Mouse (Mus musculus) heart, embryonic 12.5 days (tissue): ENCODE measurements around the gene Serinc2. TPM values are rescaled to one million over a fixed set of nuclear protein-coding genes. Genes with fewer than 3 reads are reported as not detected.

ENCODE experiments used
- ATAC-seq: fragments of 200-750 bp; cut with Nextera tagmentation; 2 replicates; pipeline ENCODE4 v1.8.0; 2017; ENCODE audit warnings: moderate TSS enrichment, moderate library complexity; ENCODE audit not compliant: insufficient number of reproducible peaks, low FRiP score
- H3K27ac ChIP-seq: fragments of 300-500 bp; sonication (generic); 2 replicates; pipeline ENCODE4 v1.5.1; 2016; ENCODE audit warnings: mild to moderate bottlenecking, moderate library complexity; ENCODE audit not compliant: poor library complexity, severe bottlenecking
- H3K27me3 ChIP-seq: fragments of 300-500 bp; sonication (generic); replicated peaks from 2 replicates; pipeline ENCODE4 v1.6.1; 2016; ENCODE audit warnings: mild to moderate bottlenecking, moderate library complexity
- H3K36me3 ChIP-seq: fragments of 300-500 bp; sonication (generic); 2 replicates; pipeline ENCODE4 v1.6.1; 2016; ENCODE audit warnings: mild to moderate bottlenecking, moderate library complexity
- H3K4me1 ChIP-seq: fragments of 300-500 bp; sonication (generic); replicated peaks from 2 replicates; pipeline ENCODE4 v1.6.1; 2016; ENCODE audit warnings: mild to moderate bottlenecking
- H3K4me2 ChIP-seq: fragments of 300-500 bp; sonication (generic); 2 replicates; pipeline ENCODE4 v1.6.1; 2016; ENCODE audit warnings: mild to moderate bottlenecking, moderate library complexity
- H3K4me3 ChIP-seq: fragments of 300-500 bp; sonication (generic); 2 replicates; pipeline ENCODE4 v1.5.1; 2016; ENCODE audit warnings: mild to moderate bottlenecking
- H3K9ac ChIP-seq: fragments of 300-500 bp; sonication (generic); 2 replicates; pipeline ENCODE4 v1.6.1; 2016; ENCODE audit warnings: mild to moderate bottlenecking, moderate library complexity
- H3K9me3 ChIP-seq: fragments of 300-500 bp; sonication (generic); replicated peaks from 2 replicates; pipeline ENCODE4 v1.6.1; 2016; ENCODE audit warnings: mild to moderate bottlenecking, moderate library complexity
- WGBS: fragments of 180-500 bp; shearing (Covaris S2); methylation state at CpG from one replicate; pipeline ENCODE4 v1.1.7; 2016; 5-methylcytosine and 5-hydroxymethylcytosine counted together
- polyA plus RNA-seq: library from polyadenylated mRNA; unstranded; fragments of >200 nt; fragmentation: Nextera tagmentation; extraction: Ambion mirVana; gene quantifications from 2 replicates; pipeline ENCODE4 v1.2.1, GENCODE M21; 2016

Gene Serinc2
- polyA plus RNA-seq, 1 experiment from 2014 or later = 13.6 TPM

- Histone ChIP-seq H3K36me3 (peaks cover 45% of the 10 kb centered on the region), H3K9me3 (no peaks in the 10 kb centered on the region), H3K4me1 (peaks cover 73% of the 10 kb centered on the region)
These were observed 34.5 kb upstream of the Serinc2 start for GRCm38 (mm10) chr4:130313552-130313951.

GRCm38 (mm10) chr4:130312526-130312925, 33.5 kb upstream of the Serinc2 start:
- H3K9ac ChIP-seq = no peak overlapping the region
- no peak overlapping the region for H3K27ac ChIP-seq
- no peaks in the 10 kb centered on the region for H3K9me3 ChIP-seq
- H3K4me1 ChIP-seq = peaks cover 67% of the 10 kb centered on the region
- 59% methylated on average over 3 of the region's 3 CpGs for WGBS
- peaks cover 17% of the 10 kb centered on the region for H3K27me3 ChIP-seq
- ATAC-seq = no peak
- H3K4me2 ChIP-seq = no peak overlapping the region
- no peak overlapping the region for H3K4me3 ChIP-seq
- H3K36me3 ChIP-seq = peaks cover 45% of the 10 kb centered on the region

More at GRCm38 (mm10) chr4:130313552-130313951, 34.5 kb upstream of the Serinc2 start:
- Histone ChIP-seq H3K27ac (no peak overlapping the region), H3K4me2 (no peak overlapping the region), H3K9ac (no peak overlapping the region), H3K27me3 (peaks cover 17% of the 10 kb centered on the region), H3K4me3 (no peak overlapping the region)
- WGBS = 80% methylated on average over 4 of the region's 4 CpGs
- no peak for ATAC-seq

GRCm38 (mm10) chr4:130309254-130309653, 30.2 kb upstream of the Serinc2 start:
- ATAC-seq = no peak
- Histone ChIP-seq H3K27ac (peak overlapping the region; percentile 87), H3K9me3 (no peaks in the 10 kb centered on the region), H3K4me3 (peak overlapping the region; percentile 66), H3K9ac (peak overlapping the region; percentile 88), H3K4me2 (peak overlapping the region; percentile 80), H3K27me3 (peaks cover 38% of the 10 kb centered on the region), H3K36me3 (peaks cover 27% of the 10 kb centered on the region), H3K4me1 (peaks cover 50% of the 10 kb centered on the region)
- 22% methylated on average over 8 of the region's 8 CpGs for WGBS

- peak within 1 kb of the TSS; percentile 66 for H3K4me3 ChIP-seq
- H3K9me3 ChIP-seq = no peaks in the 10 kb centered on the region
- WGBS = under 1% methylated on average over 52 of the region's 52 CpGs
- peak within 1 kb of the TSS; percentile 88 for H3K9ac ChIP-seq
- peak; percentile 72 for ATAC-seq
- H3K4me1 ChIP-seq = peaks cover 45% of the 10 kb centered on the region
- peaks cover 40% of the 10 kb centered on the region for H3K27me3 ChIP-seq
- peaks cover 19% of the 10 kb centered on the region for H3K36me3 ChIP-seq
- peak within 1 kb of the TSS; percentile 87 for H3K27ac ChIP-seq
- H3K4me2 ChIP-seq = peak within 1 kb of the TSS; percentile 80
These were observed 29.5 kb upstream of the Serinc2 start, which contains the start of the genes Fabp3 and Gm10570 for GRCm38 (mm10) chr4:130308231-130309081. Fabp3 (plus strand) TSS chr4:130308595. Gm10570 (minus strand) TSS chr4:130308674.

- WGBS = under 1% methylated on average over 23 of the region's 23 CpGs
- H3K4me2 ChIP-seq = peak overlapping the region; percentile 80
- peak overlapping the region; percentile 87 for H3K27ac ChIP-seq
- peak overlapping the region; percentile 66 for H3K4me3 ChIP-seq
- peak; percentile 77 for ATAC-seq
- peak overlapping the region; percentile 54; the same call in 1 of the 2 replicates for H3K9ac ChIP-seq
- H3K9me3 ChIP-seq = no peaks in the 10 kb centered on the region
- peaks cover 45% of the 10 kb centered on the region for H3K4me1 ChIP-seq
- peaks cover 13% of the 10 kb centered on the region for H3K36me3 ChIP-seq
- H3K27me3 ChIP-seq = peaks cover 43% of the 10 kb centered on the region
These were observed 28.8 kb upstream of the Serinc2 start for GRCm38 (mm10) chr4:130307851-130308230.

GRCm38 (mm10) chr4:130306796-130307630, 28.0 kb upstream of the Serinc2 start:
- peaks cover 43% of the 10 kb centered on the region for H3K27me3 ChIP-seq

GRCm38 (mm10) chr4:130304746-130305145, 25.7 kb upstream of the Serinc2 start:
- ATAC-seq = no peak
- H3K27ac ChIP-seq = no peak overlapping the region
- WGBS = 34% methylated on average over 3 of the region's 3 CpGs
- no peak overlapping the region for H3K4me2 ChIP-seq
- H3K9me3 ChIP-seq = no peaks in the 10 kb centered on the region
- peaks cover 32% of the 10 kb centered on the region for H3K27me3 ChIP-seq
- no peak overlapping the region for H3K9ac ChIP-seq
- H3K36me3 ChIP-seq = no peaks in the 10 kb centered on the region
- peaks cover 23% of the 10 kb centered on the region for H3K4me1 ChIP-seq
- H3K4me3 ChIP-seq = no peak overlapping the region

More at GRCm38 (mm10) chr4:130306796-130307630, 28.0 kb upstream of the Serinc2 start:
- Histone ChIP-seq H3K9ac (no peak overlapping the region; the same call in 1 of the 2 replicates), H3K36me3 (peaks cover 5% of the 10 kb centered on the region; the same call in 1 of the 2 replicates), H3K4me2 (peak overlapping the region; percentile 80), H3K4me1 (peaks cover 45% of the 10 kb centered on the region), H3K4me3 (no peak overlapping the region), H3K9me3 (no peaks in the 10 kb centered on the region), H3K27ac (peak overlapping the region; percentile 87)
- WGBS = 80% methylated on average over 10 of the region's 10 CpGs
- no peak for ATAC-seq

GRCm38 (mm10) chr4:130302285-130302870, 23.4 kb upstream of the Serinc2 start:
- H3K27me3 ChIP-seq = peaks cover 25% of the 10 kb centered on the region
- no peaks in the 10 kb centered on the region for H3K9me3 ChIP-seq
- peaks cover 25% of the 10 kb centered on the region for H3K4me1 ChIP-seq
- WGBS = 50% methylated on average over 12 of the region's 12 CpGs
- no peak overlapping the region for H3K4me3 ChIP-seq
- H3K36me3 ChIP-seq = no peaks in the 10 kb centered on the region
- no peak for ATAC-seq
- no peak overlapping the region for H3K4me2 ChIP-seq
- H3K27ac ChIP-seq = no peak overlapping the region
- H3K9ac ChIP-seq = no peak overlapping the region

- Histone ChIP-seq H3K9me3 (no peaks in the 10 kb centered on the region), H3K4me2 (no peak overlapping the region), H3K4me3 (no peak overlapping the region), H3K27ac (no peak overlapping the region; the same call in 1 of the 2 replicates), H3K9ac (no peak overlapping the region), H3K4me1 (peaks cover 20% of the 10 kb centered on the region), H3K36me3 (no peaks in the 10 kb centered on the region), H3K27me3 (peaks cover 9% of the 10 kb centered on the region; the same call in 1 of the 2 replicates)
- ATAC-seq = no peak
- 68% methylated on average over 8 of the region's 8 CpGs for WGBS
These were observed 20.6 kb upstream of the Serinc2 start for GRCm38 (mm10) chr4:130299629-130300018.

GRCm38 (mm10) chr4:130298877-130299628, 20.0 kb upstream of the Serinc2 start:
- Histone ChIP-seq H3K4me1 (peaks cover 20% of the 10 kb centered on the region), H3K4me3 (no peak overlapping the region), H3K27ac (no peak overlapping the region; the same call in 1 of the 2 replicates), H3K4me2 (no peak overlapping the region), H3K9me3 (no peaks in the 10 kb centered on the region), H3K27me3 (0 out of 2 replicates have a peak, but pooled peaks cover 5% of the 10 kb centered on the region), H3K9ac (0 out of 2 replicates have a peak overlapping the region, but pooled peaks have one; percentile 6), H3K36me3 (no peaks in the 10 kb centered on the region)
- ATAC-seq = no peak
- WGBS = 59% methylated on average over 11 of the region's 11 CpGs
